Mouse (Mus musculus): Measurements from ENCODE around the gene Il18r1.

DNA sequence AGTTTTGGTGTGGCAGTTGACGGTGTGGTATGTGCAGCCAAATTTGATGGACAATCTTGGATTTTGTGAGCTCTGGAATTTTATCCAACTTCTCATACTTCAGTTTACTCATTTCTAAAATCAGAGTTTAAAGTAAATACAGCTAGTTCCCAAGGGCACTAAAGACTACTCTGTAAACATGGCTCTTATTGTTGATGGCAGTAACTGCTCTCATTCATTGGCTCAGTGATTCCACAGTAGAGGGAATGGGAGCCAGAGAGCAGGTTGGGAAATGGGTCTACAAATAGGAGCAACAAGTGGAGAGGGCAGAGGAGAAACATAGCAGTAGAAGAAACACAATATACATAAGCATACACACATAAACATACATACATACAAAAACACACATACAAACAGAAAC, 34.4 kb downstream of the Il18r1 start:
- no peak for TF ChIP-seq GATA1 (IDR thresholded peaks at IDR 0.05; ENCODE audit: borderline replicate concordance, low read length)
- no peak for TF ChIP-seq FLI1 (IDR thresholded peaks at IDR 0.05; ENCODE audit: low read length)
